8 mouse cellular contexts compared by ENCODE assay signal in genomic region chr2:167765072-167765800, GRCm38 (mm10).
DNase-seq lines count a peak whose midpoint lies in the region; ATAC-seq and TF ChIP-seq lines count a peak whose summit lies in the region.

No protein-coding gene starts in this region.

- DNase-seq in 3134 (ENCODE audit: extremely low read depth, insufficient read length, low spot score) = peak; percentile 98
- DNase-seq in adrenal gland, postnatal 4 days (ENCODE audit: low spot score in 2 of 2) = peak; percentile 47 to 63
- DNase-seq in heart, adult 2 months = peak; percentile 92 to 93
- DNase-seq in kidney, adult 9 months = peak; percentile 96
- DNase-seq in limb, embryonic 14.5 days (ENCODE audit: low spot score) = peak; percentile 50
- DNase-seq in midbrain, embryonic 14.5 days = peak; percentile 55
- peak; percentile 88 for DNase-seq in testis, postnatal 10 days (ENCODE audit: low spot score)

- TF ChIP-seq CTCF in heart, adult 2 months (IDR thresholded peaks at IDR 0.05) = peak; percentile 11; the same call in 1 of the 2 replicates

- no peak overlapping the region for H3K9ac ChIP-seq in embryonic facial prominence, embryonic 12.5 days
- peak overlapping the region; percentile 54 for H3K9ac ChIP-seq in heart, adult 2 months (ENCODE audit: low read depth, low read length)
- peak overlapping the region; percentile 16; the same call in 1 of the 2 replicates for H3K9ac ChIP-seq in limb, embryonic 14.5 days (ENCODE audit: low read depth, low read length, severe bottlenecking)
- H3K9ac ChIP-seq in midbrain, embryonic 14.5 days (replicated peaks; ENCODE audit: low read length) = no peak overlapping the region

- H3K27ac ChIP-seq in embryonic facial prominence, embryonic 12.5 days = no peak overlapping the region
- H3K27ac ChIP-seq in heart, adult 2 months = peak overlapping the region; percentile 90
- no peak overlapping the region; the same call in 1 of the 2 replicates for H3K27ac ChIP-seq in limb, embryonic 14.5 days (replicated peaks; ENCODE audit: low read depth, low read length)
- no peak overlapping the region for H3K27ac ChIP-seq in midbrain, embryonic 14.5 days (replicated peaks; ENCODE audit: low read depth, low read length)

- no peak overlapping the region for H3K4me2 ChIP-seq in embryonic facial prominence, embryonic 12.5 days (replicated peaks)
- no peak overlapping the region for H3K4me2 ChIP-seq in limb, embryonic 14.5 days (replicated peaks; ENCODE audit: low read depth, low read length, severe bottlenecking)
- H3K4me2 ChIP-seq in midbrain, embryonic 14.5 days (ENCODE audit: low read length) = no peak overlapping the region

- H3K4me3 ChIP-seq in embryonic facial prominence, embryonic 12.5 days = no peak overlapping the region
- H3K4me3 ChIP-seq in heart, adult 2 months = no peak overlapping the region
- H3K4me3 ChIP-seq in limb, embryonic 14.5 days (replicated peaks; ENCODE audit: low read length) = no peak overlapping the region
- no peak overlapping the region for H3K4me3 ChIP-seq in midbrain, embryonic 14.5 days (replicated peaks; ENCODE audit: low read depth, low read length)

- intact Hi-C loops in heart, adult 2 months (cut with DNase I) = loop anchor here (2.0 to 10.0 kb wide), 2 partner anchors 72 to 90 kb away; no protein-coding TSS in a partner anchor

- no peaks in the 10 kb centered on the region for H3K36me3 ChIP-seq in embryonic facial prominence, embryonic 12.5 days
- H3K36me3 ChIP-seq in heart, adult 2 months (ENCODE audit: control insufficient read depth, insufficient read depth, low read length) = no peaks in the 10 kb centered on the region
- no peaks in the 10 kb centered on the region for H3K36me3 ChIP-seq in limb, embryonic 14.5 days (ENCODE audit: control insufficient read depth, insufficient read depth, low read length)
- no peaks in the 10 kb centered on the region for H3K36me3 ChIP-seq in midbrain, embryonic 14.5 days (ENCODE audit: control insufficient read depth, insufficient read depth, low read length)

- 0 out of 2 replicates have a peak, but pooled peaks cover 5% of the 10 kb centered on the region for H3K27me3 ChIP-seq in embryonic facial prominence, embryonic 12.5 days
- no peaks in the 10 kb centered on the region for H3K27me3 ChIP-seq in heart, adult 2 months (ENCODE audit: control insufficient read depth, insufficient read depth, low read length)
- H3K27me3 ChIP-seq in limb, embryonic 14.5 days (ENCODE audit: control insufficient read depth, insufficient read depth, low read length) = no peaks in the 10 kb centered on the region
- no peaks in the 10 kb centered on the region for H3K27me3 ChIP-seq in midbrain, embryonic 14.5 days (ENCODE audit: control insufficient read depth, insufficient read depth, low read length)

- WGBS in embryonic facial prominence, embryonic 12.5 days = 44% methylated on average over 22 of the region's 22 CpGs
- 23% methylated on average over 22 of the region's 22 CpGs for WGBS in heart, adult 2 months
- WGBS in limb, embryonic 14.5 days = 40% methylated on average over 22 of the region's 22 CpGs
- WGBS in midbrain, embryonic 14.5 days = 51% methylated on average over 22 of the region's 22 CpGs

- TF ChIP-seq POLR2A in heart, adult 2 months (IDR thresholded peaks at IDR 0.05; ENCODE audit: insufficient read depth, low read depth, low read length) = no peak
- TF ChIP-seq POLR2A in limb, embryonic 14.5 days (IDR thresholded peaks at IDR 0.05; ENCODE audit: borderline replicate concordance, extremely low read depth, insufficient read depth, insufficient read length) = no peak

- H3K79me2 ChIP-seq in heart, adult 2 months (replicated peaks; ENCODE audit: control insufficient read depth, insufficient read depth, low read length) = no peaks in the 10 kb centered on the region

- H3K4me1 ChIP-seq in embryonic facial prominence, embryonic 12.5 days = peaks cover 7% of the 10 kb centered on the region; the same call in 1 of the 2 replicates
- peaks cover 8% of the 10 kb centered on the region for H3K4me1 ChIP-seq in heart, adult 2 months (ENCODE audit: control insufficient read depth, insufficient read depth, low read length)
- H3K4me1 ChIP-seq in limb, embryonic 14.5 days (ENCODE audit: control insufficient read depth, insufficient read depth, low read length) = 0 out of 2 replicates have a peak, but pooled peaks cover 7% of the 10 kb centered on the region
- H3K4me1 ChIP-seq in midbrain, embryonic 14.5 days (ENCODE audit: control insufficient read depth, insufficient read depth, low read length) = no peaks in the 10 kb centered on the region

- TF ChIP-seq EP300 in heart, adult 2 months (IDR thresholded peaks at IDR 0.05; ENCODE audit: insufficient read depth, low read depth, low read length) = peak; percentile 79; the same call in 1 of the 2 replicates

- ATAC-seq in embryonic facial prominence, embryonic 12.5 days (ENCODE audit: insufficient number of reproducible peaks, insufficient read depth, low FRiP score, low TSS enrichment) = peak; percentile 57; the same call in 1 of the 2 replicates
- ATAC-seq in limb, embryonic 14.5 days (ENCODE audit: low FRiP score, low read depth) = peak; percentile 27; the same call in 1 of the 2 replicates
- no peak for ATAC-seq in midbrain, embryonic 14.5 days (ENCODE audit: low FRiP score, low TSS enrichment)

- no peaks in the 10 kb centered on the region for H3K9me3 ChIP-seq in embryonic facial prominence, embryonic 12.5 days
- H3K9me3 ChIP-seq in limb, embryonic 14.5 days (ENCODE audit: control insufficient read depth, low read length) = no peaks in the 10 kb centered on the region
- H3K9me3 ChIP-seq in midbrain, embryonic 14.5 days (ENCODE audit: control insufficient read depth, low read length) = no peaks in the 10 kb centered on the region

Comparison
In these comparisons a context has a peak if more than half of its experiments do, and no peak if none do; other contexts are left out.
1. H3K9ac ChIP-seq: peak in heart, adult 2 months (single experiment) and limb, embryonic 14.5 days (single experiment); none in embryonic facial prominence, embryonic 12.5 days (single experiment) and midbrain, embryonic 14.5 days (single experiment).
2. Peak in every context shown above with its lines, with median percentiles within 50 percentile points of each other: DNase-seq.